Mouse (Mus musculus) hindbrain, postnatal 0 days (tissue): ENCODE measurements at regions not wholly inside any gene's neighbourhood (a gene's known extent, or its start where the extent isn't known, plus 50 kb on each side); places are given as distances from the start of the nearest gene placed in this dataset.

Source experiments
- ATAC-seq: fragments of 200-750 bp; cut with Nextera tagmentation; 2 replicates; pipeline ENCODE4 v1.8.0; 2017; ENCODE audit warnings: mild to moderate bottlenecking, moderate TSS enrichment, moderate library complexity
- DNase-seq: peaks from one replicate; pipeline ENCODE4 v3.0.0-alpha.2; 2015; ENCODE audit warnings: low spot score
- H3K27ac ChIP-seq: fragments of 300-500 bp; sonication (generic); 2 replicates; pipeline ENCODE4 v1.5.1; 2014; ENCODE audit warnings: mild to moderate bottlenecking
- H3K27me3 ChIP-seq: fragments of 300-500 bp; sonication (generic); 2 replicates; pipeline ENCODE4 v1.6.1; 2014; ENCODE audit warnings: low read length, mixed read lengths; ENCODE audit not compliant: insufficient read depth
- H3K36me3 ChIP-seq: fragments of 300-500 bp; sonication (generic); 2 replicates; pipeline ENCODE4 v1.6.1; 2014; ENCODE audit warnings: low read length, mixed read lengths; ENCODE audit not compliant: insufficient read depth
- H3K4me1 ChIP-seq: fragments of 300-500 bp; sonication (generic); 2 replicates; pipeline ENCODE4 v1.6.1; 2014; ENCODE audit warnings: antibody characterized with exemption, low read length, mixed read lengths; ENCODE audit not compliant: insufficient read depth
- H3K4me2 ChIP-seq: fragments of 300-500 bp; sonication (generic); 2 replicates; pipeline ENCODE4 v1.6.1; 2014; ENCODE audit warnings: low read depth, mild to moderate bottlenecking, low read length, moderate library complexity, mixed read lengths
- H3K4me3 ChIP-seq: fragments of 300-500 bp; sonication (generic); 2 replicates; pipeline ENCODE4 v1.5.1; 2014; ENCODE audit warnings: low read length
- H3K9ac ChIP-seq: fragments of 300-500 bp; sonication (generic); replicated peaks from 2 replicates; pipeline ENCODE4 v1.6.1; 2014; ENCODE audit warnings: mild to moderate bottlenecking, low read length, moderate library complexity, mixed read lengths
- H3K9me3 ChIP-seq: fragments of 300-500 bp; sonication (generic); 2 replicates; pipeline ENCODE4 v1.6.1; 2016; ENCODE audit warnings: low read length, mixed read lengths
- CTCF ChIP-seq: IDR thresholded peaks from 2 replicates; pipeline ENCODE4 v1.5.1; 2016; ENCODE audit warnings: antibody characterized with exemption, control low read depth, low read depth
- WGBS: fragments of 180-500 bp; shearing (Covaris S2); extraction: QIAGEN DNeasy Blood & Tissue Kit; methylation state at CpG from one replicate; pipeline ENCODE4 v1.1.7; 2014; 5-methylcytosine and 5-hydroxymethylcytosine counted together

GRCm38 (mm10) chr8:128003881-128004286, 354.5 kb upstream of the Nrp1 start:
- no peaks in the 10 kb centered on the region for H3K27me3 ChIP-seq
- WGBS, result 35% methylated on average over 3 of the region's 3 CpGs
- H3K4me1 ChIP-seq, result no peaks in the 10 kb centered on the region
- no peak for TF ChIP-seq CTCF
- DNase-seq (peak; percentile 26), ATAC-seq (no peak)
- H3K9me3 ChIP-seq, result no peaks in the 10 kb centered on the region
- no peak overlapping the region for H3K4me2 ChIP-seq
- no peak overlapping the region for H3K9ac ChIP-seq
- H3K36me3 ChIP-seq, result no peaks in the 10 kb centered on the region
- no peak overlapping the region for H3K27ac ChIP-seq
- H3K4me3 ChIP-seq, result no peak overlapping the region

GRCm38 (mm10) chr8:128009393-128010010, 348.9 kb upstream of the Nrp1 start:
- ATAC-seq, result no peak
- H3K27ac ChIP-seq, result no peak overlapping the region
- H3K4me1 ChIP-seq, result no peaks in the 10 kb centered on the region
- no peak overlapping the region for H3K4me2 ChIP-seq
- H3K36me3 ChIP-seq, result no peaks in the 10 kb centered on the region
- H3K9ac ChIP-seq, result no peak overlapping the region
- no peak overlapping the region for H3K4me3 ChIP-seq
- 83% methylated on average over 6 of the region's 6 CpGs for WGBS
- DNase-seq, result no peak
- no peaks in the 10 kb centered on the region for H3K9me3 ChIP-seq
- H3K27me3 ChIP-seq, result no peaks in the 10 kb centered on the region
- no peak for TF ChIP-seq CTCF

GRCm38 (mm10) chr8:128017171-128017570, 341.2 kb upstream of the Nrp1 start:
- no peak for DNase-seq
- Histone ChIP-seq H3K9me3 (no peaks in the 10 kb centered on the region), H3K36me3 (no peaks in the 10 kb centered on the region), H3K4me1 (no peaks in the 10 kb centered on the region), H3K9ac (no peak overlapping the region), H3K27ac (no peak overlapping the region), H3K27me3 (no peaks in the 10 kb centered on the region), H3K4me2 (no peak overlapping the region), H3K4me3 (no peak overlapping the region)
- ATAC-seq, result no peak
- WGBS, result 56% methylated on average over 8 of the region's 8 CpGs
- TF ChIP-seq CTCF, result no peak

GRCm38 (mm10) chr8:128023661-128024060, 334.7 kb upstream of the Nrp1 start:
- Histone ChIP-seq H3K4me3 (no peak overlapping the region), H3K4me1 (peaks cover 8% of the 10 kb centered on the region; the same call in 1 of the 2 replicates), H3K27ac (no peak overlapping the region), H3K9ac (no peak overlapping the region), H3K27me3 (no peaks in the 10 kb centered on the region), H3K4me2 (no peak overlapping the region), H3K9me3 (no peaks in the 10 kb centered on the region), H3K36me3 (no peaks in the 10 kb centered on the region)
- WGBS, result 76% methylated on average over 2 of the region's 2 CpGs
- TF ChIP-seq CTCF, result no peak
- DNase-seq (no peak), ATAC-seq (no peak)

- Histone ChIP-seq H3K27ac (peak overlapping the region; percentile 45; the same call in 1 of the 2 replicates), H3K36me3 (no peaks in the 10 kb centered on the region), H3K4me2 (no peak overlapping the region), H3K27me3 (no peaks in the 10 kb centered on the region), H3K9me3 (no peaks in the 10 kb centered on the region), H3K4me1 (peaks cover 8% of the 10 kb centered on the region; the same call in 1 of the 2 replicates), H3K4me3 (no peak overlapping the region), H3K9ac (no peak overlapping the region)
- no CpG with 5 or more reads among the region's 2 CpGs for WGBS
- ATAC-seq (peak; percentile 70), DNase-seq (peak; percentile 49)
- TF ChIP-seq CTCF, result no peak
These were observed 333.6 kb upstream of the Nrp1 start for GRCm38 (mm10) chr8:128024774-128025222.

- peak; percentile 73 for DNase-seq
- WGBS, result 17% methylated on average over 7 of the region's 7 CpGs
- Histone ChIP-seq H3K9me3 (no peaks in the 10 kb centered on the region), H3K4me2 (no peak overlapping the region), H3K36me3 (no peaks in the 10 kb centered on the region), H3K4me1 (peaks cover 8% of the 10 kb centered on the region; the same call in 1 of the 2 replicates), H3K27me3 (no peaks in the 10 kb centered on the region), H3K4me3 (no peak overlapping the region), H3K9ac (no peak overlapping the region), H3K27ac (peak overlapping the region; percentile 45; the same call in 1 of the 2 replicates)
- no peak for TF ChIP-seq CTCF
- ATAC-seq, result peak; percentile 91
These were observed 333.1 kb upstream of the Nrp1 start for GRCm38 (mm10) chr8:128025251-128025856.

GRCm38 (mm10) chr8:128026981-128027380, 331.4 kb upstream of the Nrp1 start:
- Histone ChIP-seq H3K9ac (no peak overlapping the region), H3K4me3 (no peak overlapping the region), H3K27me3 (no peaks in the 10 kb centered on the region), H3K4me1 (peaks cover 8% of the 10 kb centered on the region; the same call in 1 of the 2 replicates), H3K36me3 (no peaks in the 10 kb centered on the region), H3K9me3 (no peaks in the 10 kb centered on the region), H3K4me2 (no peak overlapping the region), H3K27ac (no peak overlapping the region)
- 75% methylated on average over 2 of the region's 2 CpGs for WGBS
- ATAC-seq (no peak), DNase-seq (no peak)
- no peak for TF ChIP-seq CTCF
